Mouse (Mus musculus) midbrain, postnatal 0 days (tissue): ENCODE data around the gene Smg9. TPM values are rescaled to one million over a fixed set of nuclear protein-coding genes. Genes with fewer than 3 reads are reported as not detected.

Source experiments
- ATAC-seq: fragments of 200-750 bp; cut with Nextera tagmentation; 2 replicates; pipeline ENCODE4 v1.8.0; 2017; ENCODE audit warnings: moderate number of reproducible peaks, mild to moderate bottlenecking, moderate TSS enrichment, moderate library complexity; ENCODE audit not compliant: low FRiP score
- DNase-seq: peaks from one replicate; pipeline ENCODE4 v3.0.0-alpha.2; 2015; ENCODE audit warnings: low spot score
- H3K27ac ChIP-seq: fragments of 300-500 bp; sonication (generic); 2 replicates; pipeline ENCODE4 v1.5.1; 2014; ENCODE audit warnings: low read depth, mild to moderate bottlenecking, low read length, mixed read lengths
- H3K27me3 ChIP-seq: fragments of 300-500 bp; sonication (generic); 2 replicates; pipeline ENCODE4 v1.6.1; 2014; ENCODE audit warnings: low read length, control low read depth, mixed read lengths; ENCODE audit not compliant: insufficient read depth
- H3K36me3 ChIP-seq: fragments of 300-500 bp; sonication (generic); 2 replicates; pipeline ENCODE4 v1.6.1; 2014; ENCODE audit warnings: low read length, control low read depth, mixed read lengths; ENCODE audit not compliant: insufficient read depth
- H3K4me1 ChIP-seq: fragments of 300-500 bp; sonication (generic); 2 replicates; pipeline ENCODE4 v1.6.1; 2014; ENCODE audit warnings: mild to moderate bottlenecking, control low read depth, antibody characterized with exemption, low read length, mixed read lengths; ENCODE audit not compliant: insufficient read depth
- H3K4me2 ChIP-seq: fragments of 300-500 bp; sonication (generic); 2 replicates; pipeline ENCODE4 v1.6.1; 2014; ENCODE audit warnings: low read depth, mild to moderate bottlenecking, low read length, mixed read lengths; ENCODE audit not compliant: poor library complexity, severe bottlenecking
- H3K4me3 ChIP-seq: fragments of 300-500 bp; sonication (generic); 2 replicates; pipeline ENCODE4 v1.5.1; 2014; ENCODE audit warnings: low read depth, mild to moderate bottlenecking, low read length, moderate library complexity
- H3K9ac ChIP-seq: fragments of 300-500 bp; sonication (generic); replicated peaks from 2 replicates; pipeline ENCODE4 v1.6.1; 2014; ENCODE audit warnings: mild to moderate bottlenecking, low read length, moderate library complexity, mixed read lengths; ENCODE audit not compliant: poor library complexity, severe bottlenecking
- H3K9me3 ChIP-seq: fragments of 300-500 bp; sonication (generic); 2 replicates; pipeline ENCODE4 v1.6.1; 2016; ENCODE audit warnings: low read length, control low read depth
- CTCF ChIP-seq: IDR thresholded peaks from 2 replicates; pipeline ENCODE4 v1.5.1; 2016; ENCODE audit warnings: antibody characterized with exemption, mild to moderate bottlenecking
- WGBS: fragments of 180-500 bp; shearing (Covaris S2); extraction: QIAGEN DNeasy Blood & Tissue Kit; methylation state at CpG from one replicate; pipeline ENCODE4 v1.1.7; 2014; 5-methylcytosine and 5-hydroxymethylcytosine counted together
- polyA plus RNA-seq: library from polyadenylated mRNA; unstranded; fragments of >200 nt; fragmentation: Nextera tagmentation; extraction: Ambion mirVana; gene quantifications from 2 replicates; pipeline ENCODE4 v1.2.1, GENCODE M21; 2015
- total RNA-seq: library from RNA; depleted of rRNA; stranded (reverse); fragments of >200 nt; gene quantifications from 2 replicates; pipeline ENCODE4 v1.2.3, GENCODE M21; 2014

Gene Smg9
- total and polyA plus RNA-seq, 2 experiments from 2014 or later = 30.1 to 50.0 TPM

- Histone ChIP-seq H3K9ac (no peak overlapping the region), H3K4me1 (no peaks in the 10 kb centered on the region), H3K9me3 (no peaks in the 10 kb centered on the region), H3K27me3 (no peaks in the 10 kb centered on the region), H3K4me2 (no peak overlapping the region), H3K4me3 (no peak overlapping the region), H3K27ac (no peak overlapping the region), H3K36me3 (no peaks in the 10 kb centered on the region)
- DNase-seq (no peak), ATAC-seq (no peak)
- no peak for TF ChIP-seq CTCF
- WGBS = 85% methylated on average over 6 of the region's 6 CpGs
These were observed 39.8 kb downstream of the Smg9 start for GRCm38 (mm10) chr7:24439191-24439590.

GRCm38 (mm10) chr7:24439891-24440290 lies 40.5 kb downstream of the Smg9 start:
- ATAC-seq (no peak), DNase-seq (no peak)
- Histone ChIP-seq H3K36me3 (no peaks in the 10 kb centered on the region), H3K4me1 (no peaks in the 10 kb centered on the region), H3K9ac (no peak overlapping the region), H3K9me3 (no peaks in the 10 kb centered on the region), H3K4me2 (no peak overlapping the region), H3K27ac (no peak overlapping the region), H3K27me3 (no peaks in the 10 kb centered on the region), H3K4me3 (no peak overlapping the region)
- TF ChIP-seq CTCF = no peak
- 73% methylated on average over 7 of the region's 7 CpGs for WGBS

- 14% methylated on average over 1 of the region's 1 CpGs for WGBS
- Histone ChIP-seq H3K9me3 (no peaks in the 10 kb centered on the region), H3K4me2 (no peak overlapping the region), H3K4me1 (no peaks in the 10 kb centered on the region), H3K27ac (no peak overlapping the region), H3K27me3 (no peaks in the 10 kb centered on the region), H3K4me3 (no peak overlapping the region), H3K9ac (no peak overlapping the region), H3K36me3 (no peaks in the 10 kb centered on the region)
- ATAC-seq (no peak), DNase-seq (peak; percentile 66)
- TF ChIP-seq CTCF = peak; percentile 82
These were observed 42.4 kb downstream of the Smg9 start for GRCm38 (mm10) chr7:24441785-24442184.

GRCm38 (mm10) chr7:24442313-24442712 lies 42.9 kb downstream of the Smg9 start:
- 77% methylated on average over 8 of the region's 8 CpGs for WGBS
- DNase-seq = no peak
- no peaks in the 10 kb centered on the region for H3K36me3 ChIP-seq
- H3K4me2 ChIP-seq = no peak overlapping the region
- H3K4me3 ChIP-seq = no peak overlapping the region
- H3K9me3 ChIP-seq = no peaks in the 10 kb centered on the region
- no peaks in the 10 kb centered on the region for H3K27me3 ChIP-seq
- no peak overlapping the region for H3K27ac ChIP-seq
- no peak overlapping the region for H3K9ac ChIP-seq
- ATAC-seq = no peak
- no peaks in the 10 kb centered on the region for H3K4me1 ChIP-seq
- TF ChIP-seq CTCF = no peak

GRCm38 (mm10) chr7:24445266-24445926 lies 46.0 kb downstream of the Smg9 start:
- Histone ChIP-seq H3K4me2 (no peak overlapping the region), H3K9me3 (no peaks in the 10 kb centered on the region), H3K27me3 (no peaks in the 10 kb centered on the region), H3K4me1 (no peaks in the 10 kb centered on the region), H3K36me3 (no peaks in the 10 kb centered on the region), H3K27ac (no peak overlapping the region), H3K9ac (no peak overlapping the region), H3K4me3 (no peak overlapping the region)
- TF ChIP-seq CTCF = no peak
- no peak for ATAC-seq
- DNase-seq = no peak
- WGBS = 93% methylated on average over 9 of the region's 9 CpGs

GRCm38 (mm10) chr7:24446697-24447340 lies 47.4 kb downstream of the Smg9 start:
- no peak for ATAC-seq
- Histone ChIP-seq H3K9ac (no peak overlapping the region), H3K36me3 (no peaks in the 10 kb centered on the region), H3K4me3 (no peak overlapping the region), H3K27ac (no peak overlapping the region), H3K4me2 (no peak overlapping the region), H3K4me1 (no peaks in the 10 kb centered on the region), H3K9me3 (no peaks in the 10 kb centered on the region), H3K27me3 (no peaks in the 10 kb centered on the region)
- TF ChIP-seq CTCF = peak; percentile 26; the same call in 1 of the 2 replicates
- no peak for DNase-seq
- 76% methylated on average over 7 of the region's 7 CpGs for WGBS
